Mouse (Mus musculus) midbrain, embryonic 11.5 days (tissue): ENCODE measurements around the gene Rab26. TPM values are rescaled to one million over a fixed set of nuclear protein-coding genes. Genes with fewer than 3 reads are reported as not detected.

Experiments used
- ATAC-seq: fragments of 200-750 bp; cut with Nextera tagmentation; 2 replicates; pipeline ENCODE4 v1.8.0; 2017; ENCODE audit warnings: moderate TSS enrichment, moderate library complexity; ENCODE audit not compliant: low FRiP score
- DNase-seq: peaks from one replicate; pipeline ENCODE4 v3.0.0; 2015; ENCODE audit warnings: low spot score; ENCODE audit errors: missing footprints
- H3K27ac ChIP-seq: fragments of 300-500 bp; sonication (generic); 2 replicates; pipeline ENCODE4 v1.5.1; 2014; ENCODE audit warnings: low read depth, low read length
- H3K27me3 ChIP-seq: fragments of 300-500 bp; sonication (generic); 2 replicates; pipeline ENCODE4 v1.6.1; 2014; ENCODE audit warnings: mild to moderate bottlenecking, low read length, moderate library complexity, mixed read lengths; ENCODE audit not compliant: control insufficient read depth, insufficient read depth
- H3K36me3 ChIP-seq: fragments of 300-500 bp; sonication (generic); 2 replicates; pipeline ENCODE4 v1.6.1; 2014; ENCODE audit warnings: mild to moderate bottlenecking, low read length, moderate library complexity, mixed read lengths; ENCODE audit not compliant: control insufficient read depth, insufficient read depth
- H3K4me1 ChIP-seq: fragments of 300-500 bp; sonication (generic); 2 replicates; pipeline ENCODE4 v1.6.1; 2014; ENCODE audit warnings: low read length; ENCODE audit not compliant: control insufficient read depth, insufficient read depth
- H3K4me2 ChIP-seq: fragments of 300-500 bp; sonication (generic); 2 replicates; pipeline ENCODE4 v1.6.1; 2014; ENCODE audit warnings: mild to moderate bottlenecking, moderate library complexity
- H3K4me3 ChIP-seq: fragments of 300-500 bp; sonication (generic); 2 replicates; pipeline ENCODE4 v1.5.1; 2014; ENCODE audit warnings: low read depth, low read length
- H3K9ac ChIP-seq: fragments of 300-500 bp; sonication (generic); 2 replicates; pipeline ENCODE4 v1.6.1; 2014; ENCODE audit warnings: low read length
- H3K9me3 ChIP-seq: fragments of 300-500 bp; sonication (generic); 2 replicates; pipeline ENCODE4 v1.6.1; 2016; ENCODE audit warnings: low read length; ENCODE audit not compliant: control insufficient read depth
- WGBS: fragments of 180-500 bp; shearing (Covaris S2); extraction: QIAGEN DNeasy Blood & Tissue Kit; methylation state at CpG from one replicate; pipeline ENCODE4 v1.1.7; 2014; 5-methylcytosine and 5-hydroxymethylcytosine counted together
- polyA plus RNA-seq: library from polyadenylated mRNA; unstranded; fragments of >200 nt; fragmentation: Nextera tagmentation; extraction: Ambion mirVana; gene quantifications from 2 replicates; pipeline ENCODE4 v1.2.1, GENCODE M21; 2014

Gene Rab26
- 1.8 and 2.2 TPM in 2 replicates for polyA plus RNA-seq

DNA sequence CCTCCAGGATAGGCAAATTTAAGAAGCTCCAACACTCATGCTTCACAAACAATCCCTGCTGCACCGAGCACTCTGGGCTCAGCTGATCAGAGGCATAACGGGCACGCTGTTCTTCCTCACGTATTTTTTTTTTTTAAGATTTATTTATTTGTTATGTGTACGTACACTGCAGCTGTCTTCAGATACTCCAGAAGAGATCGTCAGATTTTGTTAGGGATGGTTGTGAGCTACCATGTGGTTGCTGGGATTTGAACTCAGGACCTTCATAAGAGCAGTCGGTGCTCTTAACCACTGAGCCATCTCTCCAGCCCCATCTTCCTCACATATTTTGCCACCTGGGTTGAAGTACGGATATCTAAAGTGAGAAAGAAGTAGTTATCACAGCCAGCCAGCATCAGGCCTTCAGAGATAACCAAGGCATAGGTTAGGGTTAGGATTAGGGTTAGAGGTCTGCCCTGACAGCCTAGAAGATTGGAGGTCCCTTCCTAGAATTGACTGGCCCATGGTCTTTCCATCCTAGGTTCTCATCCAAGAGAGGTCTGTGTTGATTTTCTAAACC, at the start of gene Rab26:
TSS of gene Rab26 (minus strand) at position 51 of the 559 bp plus-strand sequence.
- no peak within 1 kb of the TSS for H3K27ac ChIP-seq
- H3K4me3 ChIP-seq: peak within 1 kb of the TSS; percentile 29
- H3K4me2 ChIP-seq: peak within 1 kb of the TSS; percentile 54
- no peaks in the 10 kb centered on the region for H3K27me3 ChIP-seq
- no peaks in the 10 kb centered on the region for H3K9me3 ChIP-seq
- H3K36me3 ChIP-seq: no peaks in the 10 kb centered on the region
- 90% methylated on average over 8 of the region's 8 CpGs for WGBS
- peak within 1 kb of the TSS; percentile 46 for H3K9ac ChIP-seq
- H3K4me1 ChIP-seq: peaks cover 22% of the 10 kb centered on the region
- no peak for ATAC-seq
- no peak for DNase-seq

- H3K4me2 ChIP-seq: no peak overlapping the region
- H3K27ac ChIP-seq: no peak overlapping the region
- H3K4me1 ChIP-seq: no peaks in the 10 kb centered on the region
- no peaks in the 10 kb centered on the region for H3K27me3 ChIP-seq
- ATAC-seq (no peak), DNase-seq (no peak)
- H3K36me3 ChIP-seq: peaks cover 15% of the 10 kb centered on the region
- no peaks in the 10 kb centered on the region for H3K9me3 ChIP-seq
- no peak overlapping the region for H3K9ac ChIP-seq
- WGBS: 97% methylated on average over 2 of the region's 2 CpGs
- H3K4me3 ChIP-seq: no peak overlapping the region
Measured at GRCm38 (mm10) chr17:24580287-24580686, 46.3 kb upstream of the Rab26 start.

DNA sequence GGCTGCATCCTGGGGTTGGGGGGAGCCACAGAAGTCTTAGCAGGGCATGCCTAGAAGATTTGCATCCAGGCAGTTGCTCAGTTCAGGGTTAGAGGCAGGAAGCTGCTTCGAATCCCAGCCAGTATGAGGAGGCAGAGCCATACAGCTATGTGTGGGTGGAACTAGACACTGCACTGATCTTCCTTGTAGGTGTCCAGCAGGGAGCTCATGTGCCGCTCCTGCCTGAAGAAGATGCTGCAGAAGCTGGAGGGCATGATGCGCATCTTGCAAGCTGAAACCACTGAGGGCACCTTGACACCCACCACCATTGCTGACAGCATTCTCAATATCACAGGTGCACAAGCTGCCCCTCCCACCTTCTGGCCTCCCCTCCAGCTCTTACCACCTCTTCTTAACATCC, 45.5 kb upstream of the Rab26 start:
- 95% methylated on average over 3 of the region's 3 CpGs for WGBS
- peaks cover 17% of the 10 kb centered on the region for H3K36me3 ChIP-seq

DNA sequence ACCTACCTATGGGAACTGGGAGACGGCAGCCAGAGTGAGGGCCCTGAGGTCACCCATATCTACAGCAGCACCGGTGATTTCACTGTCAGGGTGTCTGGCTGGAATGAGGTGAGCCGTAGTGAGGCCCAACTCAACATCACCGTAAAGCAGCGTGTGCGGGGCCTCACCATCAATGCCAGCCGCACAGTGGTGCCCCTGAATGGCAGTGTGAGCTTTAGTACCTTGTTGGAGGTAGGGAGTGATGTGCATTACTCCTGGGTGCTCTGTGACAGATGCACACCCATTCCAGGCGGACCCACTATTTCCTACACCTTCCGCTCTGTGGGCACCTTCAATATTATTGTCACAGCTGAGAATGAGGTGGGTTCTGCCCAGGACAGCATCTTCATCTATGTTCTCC, 39.8 kb upstream of the Rab26 start:
- Histone ChIP-seq H3K27ac (no peak overlapping the region), H3K4me3 (no peak overlapping the region), H3K36me3 (peaks cover 11% of the 10 kb centered on the region), H3K4me2 (no peak overlapping the region), H3K9me3 (no peaks in the 10 kb centered on the region), H3K27me3 (no peaks in the 10 kb centered on the region), H3K4me1 (no peaks in the 10 kb centered on the region), H3K9ac (no peak overlapping the region)
- no peak for DNase-seq
- no peak for ATAC-seq
- 93% methylated on average over 9 of the region's 9 CpGs for WGBS

More for the DNA sequence above, 45.5 kb upstream of the Rab26 start:
- DNase-seq (no peak), ATAC-seq (no peak)
- Histone ChIP-seq H3K4me1 (no peaks in the 10 kb centered on the region), H3K9me3 (no peaks in the 10 kb centered on the region), H3K27me3 (no peaks in the 10 kb centered on the region), H3K4me2 (no peak overlapping the region), H3K27ac (no peak overlapping the region), H3K4me3 (no peak overlapping the region), H3K9ac (no peak overlapping the region)

DNA sequence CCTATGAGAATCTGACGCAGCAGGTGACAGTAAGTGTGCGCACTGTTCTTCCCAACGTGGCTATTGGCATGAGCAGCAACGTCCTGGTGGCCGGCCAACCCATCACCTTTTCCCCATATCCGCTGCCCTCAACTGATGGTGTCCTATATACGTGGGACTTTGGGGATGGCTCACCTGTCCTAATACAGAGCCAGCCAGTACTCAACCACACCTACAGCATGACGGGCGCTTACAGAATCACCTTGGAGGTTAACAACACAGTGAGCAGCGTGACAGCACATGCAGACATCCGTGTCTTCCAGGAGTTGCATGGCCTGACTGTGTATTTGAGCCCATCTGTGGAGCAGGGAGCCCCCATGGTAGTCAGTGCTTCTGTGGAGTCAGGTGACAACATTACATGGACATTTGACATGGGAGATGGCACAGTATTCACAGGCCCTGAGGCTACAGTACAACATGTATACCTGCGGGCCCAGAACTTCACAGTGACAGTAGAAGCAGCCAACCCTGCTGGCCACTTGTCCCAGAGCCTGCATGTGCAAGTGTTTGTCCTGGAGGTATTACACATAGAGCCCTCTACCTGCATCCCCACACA, 38.7 kb upstream of the Rab26 start:
- H3K9ac ChIP-seq: no peak overlapping the region
- no peak for DNase-seq
- no peak overlapping the region for H3K4me2 ChIP-seq
- no peaks in the 10 kb centered on the region for H3K9me3 ChIP-seq
- no peak for ATAC-seq
- peaks cover 8% of the 10 kb centered on the region for H3K36me3 ChIP-seq
- H3K27ac ChIP-seq: no peak overlapping the region
- no peaks in the 10 kb centered on the region for H3K27me3 ChIP-seq
- WGBS: 91% methylated on average over 12 of the region's 12 CpGs
- no peaks in the 10 kb centered on the region for H3K4me1 ChIP-seq
- H3K4me3 ChIP-seq: no peak overlapping the region

- Histone ChIP-seq H3K9ac (no peak overlapping the region), H3K4me2 (no peak overlapping the region), H3K27me3 (no peaks in the 10 kb centered on the region), H3K4me3 (no peak overlapping the region), H3K36me3 (peaks cover 5% of the 10 kb centered on the region), H3K9me3 (no peaks in the 10 kb centered on the region), H3K4me1 (no peaks in the 10 kb centered on the region), H3K27ac (no peak overlapping the region)
- WGBS: 88% methylated on average over 4 of the region's 4 CpGs
- ATAC-seq: no peak
- DNase-seq: no peak
Measured at GRCm38 (mm10) chr17:24569837-24570236, 35.8 kb upstream of the Rab26 start.

- no peaks in the 10 kb centered on the region for H3K27me3 ChIP-seq
- no peak overlapping the region for H3K27ac ChIP-seq
- no peaks in the 10 kb centered on the region for H3K4me1 ChIP-seq
- ATAC-seq (no peak), DNase-seq (no peak)
- peaks cover 3% of the 10 kb centered on the region; the same call in 1 of the 2 replicates for H3K36me3 ChIP-seq
- WGBS: 77% methylated on average over 8 of the region's 8 CpGs
- no peak overlapping the region for H3K4me2 ChIP-seq
- no peak overlapping the region for H3K4me3 ChIP-seq
- H3K9me3 ChIP-seq: no peaks in the 10 kb centered on the region
- no peak overlapping the region for H3K9ac ChIP-seq
Measured at GRCm38 (mm10) chr17:24567034-24567779, 33.2 kb upstream of the Rab26 start.

GRCm38 (mm10) chr17:24565792-24566191, 31.8 kb upstream of the Rab26 start:
- Histone ChIP-seq H3K9ac (no peak overlapping the region), H3K27me3 (no peaks in the 10 kb centered on the region), H3K4me1 (no peaks in the 10 kb centered on the region), H3K4me2 (no peak overlapping the region), H3K27ac (no peak overlapping the region), H3K4me3 (no peak overlapping the region), H3K9me3 (no peaks in the 10 kb centered on the region), H3K36me3 (peaks cover 3% of the 10 kb centered on the region; the same call in 1 of the 2 replicates)
- ATAC-seq (no peak), DNase-seq (no peak)
- WGBS: 62% methylated on average over 3 of the region's 3 CpGs

DNA sequence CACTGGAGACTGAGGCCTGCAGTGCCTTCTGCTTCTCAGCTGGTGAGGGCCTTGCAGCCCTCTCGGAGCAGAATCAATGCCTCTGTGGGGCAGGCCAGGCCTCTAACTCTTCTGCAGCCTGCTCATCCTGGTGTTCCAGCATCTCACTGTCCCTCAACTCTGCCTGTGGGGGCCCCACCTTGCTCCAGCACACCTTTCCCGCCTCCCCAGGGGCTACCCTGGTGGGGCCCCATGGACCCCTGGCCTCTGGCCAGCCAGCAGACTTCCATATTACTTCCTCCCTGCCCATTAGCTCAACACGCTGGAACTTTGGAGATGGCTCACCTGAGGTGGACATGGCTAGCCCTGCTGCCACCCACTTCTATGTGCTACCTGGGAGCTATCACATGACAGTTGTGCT, 31.1 kb upstream of the Rab26 start:
- Histone ChIP-seq H3K4me3 (no peak overlapping the region), H3K4me1 (no peaks in the 10 kb centered on the region), H3K9ac (no peak overlapping the region), H3K36me3 (peaks cover 2% of the 10 kb centered on the region), H3K27ac (no peak overlapping the region), H3K4me2 (no peak overlapping the region), H3K9me3 (no peaks in the 10 kb centered on the region), H3K27me3 (no peaks in the 10 kb centered on the region)
- WGBS: 93% methylated on average over 3 of the region's 3 CpGs
- ATAC-seq: no peak
- DNase-seq: no peak
